Mouse (Mus musculus): ENCODE measurements around the gene Mcf2. TPM values are rescaled to one million over a fixed set of nuclear protein-coding genes. Genes with fewer than 3 reads are reported as not detected.

The Mcf2 gene
- polyA plus RNA-seq (2012): not detected in 2 replicates

- TF ChIP-seq GATA1 (IDR thresholded peaks at IDR 0.05; ENCODE audit: low read length): no peak
Observed at GRCm38 (mm10) chrX:60178744-60179458, at the start of gene Mcf2. Gene Mcf2, minus strand, starts transcription at chrX:60179089.

- TF ChIP-seq GATA1 (IDR thresholded peaks at IDR 0.05; ENCODE audit: low read length): no peak
Observed at GRCm38 (mm10) chrX:60187726-60188125, 8.8 kb upstream of the Mcf2 start.

GRCm38 (mm10) chrX:60182611-60183010 lies 3.7 kb upstream of the Mcf2 start:
- TF ChIP-seq GATA1 (IDR thresholded peaks at IDR 0.05; ENCODE audit: low read length): no peak

GRCm38 (mm10) chrX:60178025-60178743 lies 705 bp downstream of the Mcf2 start:
- TF ChIP-seq GATA1 (IDR thresholded peaks at IDR 0.05; ENCODE audit: low read length): no peak

GRCm38 (mm10) chrX:60170106-60170505 lies 8.8 kb downstream of the Mcf2 start:
- TF ChIP-seq GATA1 (IDR thresholded peaks at IDR 0.05; ENCODE audit: low read length): no peak

GRCm38 (mm10) chrX:60169511-60169910 lies 9.4 kb downstream of the Mcf2 start:
- no peak for TF ChIP-seq GATA1 (IDR thresholded peaks at IDR 0.05; ENCODE audit: low read length)

GRCm38 (mm10) chrX:60168796-60169195 lies 10.1 kb downstream of the Mcf2 start:
- TF ChIP-seq GATA1 (IDR thresholded peaks at IDR 0.05; ENCODE audit: low read length): no peak

GRCm38 (mm10) chrX:60147268-60147974 lies 31.5 kb downstream of the Mcf2 start:
- no peak for TF ChIP-seq GATA1 (IDR thresholded peaks at IDR 0.05; ENCODE audit: low read length)

- no peak for TF ChIP-seq GATA1 (IDR thresholded peaks at IDR 0.05; ENCODE audit: low read length)
Observed at GRCm38 (mm10) chrX:60075359-60075758, 103.5 kb downstream of the Mcf2 start.

- TF ChIP-seq GATA1 (IDR thresholded peaks at IDR 0.05; ENCODE audit: low read length): no peak
Observed at GRCm38 (mm10) chrX:60055185-60055584, 123.7 kb downstream of the Mcf2 start.

GRCm38 (mm10) chrX:60054745-60055144 lies 124.1 kb downstream of the Mcf2 start:
- TF ChIP-seq GATA1 (IDR thresholded peaks at IDR 0.05; ENCODE audit: low read length): no peak

GRCm38 (mm10) chrX:60026654-60027053 lies 152.2 kb downstream of the Mcf2 start:
- no peak for TF ChIP-seq GATA1 (IDR thresholded peaks at IDR 0.05; ENCODE audit: low read length)

GRCm38 (mm10) chrX:60021595-60021994 lies 157.3 kb downstream of the Mcf2 start:
- TF ChIP-seq GATA1 (IDR thresholded peaks at IDR 0.05; ENCODE audit: low read length): no peak

GRCm38 (mm10) chrX:60021007-60021406 lies 157.9 kb downstream of the Mcf2 start:
- TF ChIP-seq GATA1 (IDR thresholded peaks at IDR 0.05; ENCODE audit: low read length): no peak

GRCm38 (mm10) chrX:60014588-60014987 lies 164.3 kb downstream of the Mcf2 start:
- TF ChIP-seq GATA1 (IDR thresholded peaks at IDR 0.05; ENCODE audit: low read length): no peak

- no peak for TF ChIP-seq GATA1 (IDR thresholded peaks at IDR 0.05; ENCODE audit: low read length)
Observed at GRCm38 (mm10) chrX:60013084-60013676, 165.7 kb downstream of the Mcf2 start.

Other genes starting within 250 kb of the Mcf2 start
- gene F9, start 179.6 kb downstream of the Mcf2 start, polyA plus RNA-seq (2012): not detected in 2 replicates

All from G1E-ER4 (cell line).